Mouse (Mus musculus) adrenal gland, adult 8-10 months (tissue): ENCODE data around the gene Gprc6a. TPM values are rescaled to one million over a fixed set of nuclear protein-coding genes. Genes with fewer than 3 reads are reported as not detected.

Source experiments
- DNase-seq: peaks from one replicate; pipeline ENCODE4 v3.0.0; 2022
- total RNA-seq, 4 experiments: library from RNA; stranded (reverse); gene quantifications; 2 replicates each; pipeline ENCODE4 v1.2.4; 2022

The Gprc6a gene
- total RNA-seq, result not detected

GRCm38 (mm10) chr10:51631411-51632136 is at the start of gene Gprc6a:
Gene Gprc6a, minus strand, starts transcription at chr10:51631461.
- DNase-seq, result no peak

DNA sequence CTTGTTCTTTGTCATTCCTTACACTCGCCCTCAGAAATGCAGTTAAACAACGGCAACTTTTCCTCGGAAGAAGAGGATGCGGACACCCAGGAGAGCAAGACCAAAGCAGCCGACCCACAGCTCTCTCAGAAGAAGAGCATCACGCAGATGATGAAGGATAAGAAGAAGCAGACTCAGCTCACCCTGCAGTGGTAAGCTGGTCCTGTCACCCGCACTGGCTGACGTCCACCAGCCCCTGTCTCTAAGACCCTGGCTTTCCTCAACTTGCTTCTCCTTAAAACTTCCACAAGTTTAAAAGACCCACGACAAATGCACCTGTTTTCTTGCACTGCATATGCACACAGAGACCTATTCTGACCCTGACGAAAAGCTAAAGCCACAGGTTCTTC is 47.0 kb upstream of the Gprc6a start:
- DNase-seq, result no peak

- no peak for DNase-seq
Measured at GRCm38 (mm10) chr10:51677548-51678250, 46.4 kb upstream of the Gprc6a start, which contains the start of gene Rfx6. Gene Rfx6, plus strand, starts transcription at chr10:51677756.

DNA sequence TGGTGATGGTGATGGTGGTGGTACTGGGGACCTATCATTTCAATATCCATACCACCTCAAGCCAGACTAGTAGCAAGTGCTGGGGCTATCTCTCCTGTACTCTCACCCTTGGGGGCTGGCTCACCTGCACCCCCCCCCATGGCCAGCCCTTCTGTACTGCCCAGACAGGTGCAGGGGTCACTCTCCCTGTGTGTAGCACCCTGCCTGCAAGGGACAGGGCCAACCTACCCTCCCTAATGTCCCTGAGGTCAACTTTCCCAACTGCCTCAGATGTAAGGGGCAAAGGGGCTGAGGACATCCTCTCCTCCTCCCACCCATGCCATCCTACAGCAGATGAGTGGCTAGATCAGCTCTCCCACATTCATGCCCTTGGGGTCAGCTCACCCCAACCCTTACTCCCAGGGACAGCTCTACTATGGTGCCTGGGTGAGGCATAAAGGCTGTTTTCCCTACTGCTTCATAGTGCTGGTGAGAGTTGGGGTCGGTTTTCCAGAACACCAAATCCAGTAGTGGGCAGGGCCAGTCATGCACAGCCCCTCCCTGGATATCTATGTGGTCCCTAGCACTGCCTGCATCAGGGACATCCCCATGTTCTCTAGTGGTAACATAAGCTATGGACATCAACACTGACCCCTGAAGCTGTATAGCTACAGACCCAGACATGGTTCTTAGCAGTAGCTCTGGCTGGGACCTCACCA is 41.0 kb upstream of the Gprc6a start:
- no peak for DNase-seq

GRCm38 (mm10) chr10:51671583-51671982 is 40.3 kb upstream of the Gprc6a start:
- DNase-seq, result no peak

GRCm38 (mm10) chr10:51669334-51669733 is 38.1 kb upstream of the Gprc6a start:
- DNase-seq, result no peak

GRCm38 (mm10) chr10:51657324-51657723 is 26.1 kb upstream of the Gprc6a start:
- DNase-seq, result no peak

DNA sequence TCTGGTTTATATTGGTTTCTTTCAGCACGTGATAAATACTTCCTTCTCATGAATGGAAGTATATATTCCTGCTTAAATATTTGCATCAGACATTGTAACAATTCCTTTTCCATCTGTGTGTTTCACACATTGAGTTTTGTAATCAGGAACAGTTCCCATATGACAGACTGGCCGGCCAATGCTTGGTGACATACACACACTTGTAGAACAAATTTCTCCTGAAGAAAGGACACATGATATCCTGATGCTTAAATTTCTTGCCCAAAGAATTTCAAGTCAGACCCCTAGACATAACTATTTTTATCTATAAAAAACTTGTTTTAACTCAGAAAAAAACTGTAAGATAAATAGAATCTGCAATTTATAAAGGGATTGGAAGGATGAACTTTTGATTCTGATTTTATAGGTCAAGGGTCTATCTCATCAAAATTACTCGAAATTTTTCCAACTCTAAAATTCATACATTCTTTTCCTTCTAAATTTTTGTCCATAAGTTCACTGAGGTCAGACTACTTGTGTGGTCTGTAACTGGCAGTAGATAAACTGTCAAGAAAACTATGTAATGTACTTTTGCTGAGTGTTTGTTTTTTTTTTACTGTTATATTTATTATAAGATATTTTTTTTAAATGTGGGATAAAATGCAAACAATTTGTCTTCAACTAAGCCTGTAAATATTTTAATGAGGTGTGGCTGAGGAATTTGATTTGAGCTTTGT is 18.4 kb upstream of the Gprc6a start:
- no peak for DNase-seq

DNA sequence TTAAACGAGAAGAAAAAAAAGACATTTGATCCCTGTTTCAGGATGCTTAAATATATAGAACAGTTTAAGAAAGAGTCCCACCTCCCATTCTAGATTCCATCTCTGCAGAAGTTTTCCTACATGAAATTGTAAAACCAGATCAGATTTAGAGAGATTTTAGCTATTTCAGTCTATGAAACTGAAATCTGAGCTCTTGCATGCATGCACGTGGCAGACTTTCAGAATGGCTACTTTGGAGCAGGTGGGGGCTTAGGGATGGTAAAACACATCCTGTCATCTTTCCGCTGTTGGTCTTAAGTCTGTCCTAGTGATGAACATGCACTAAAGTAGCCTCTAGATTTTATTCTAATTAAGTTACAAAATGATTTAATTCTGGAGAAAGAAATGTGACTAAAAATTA is 10.1 kb downstream of the Gprc6a start:
- no peak for DNase-seq

- no peak for DNase-seq
Measured at GRCm38 (mm10) chr10:51620126-51620525, 11.1 kb downstream of the Gprc6a start.

DNA sequence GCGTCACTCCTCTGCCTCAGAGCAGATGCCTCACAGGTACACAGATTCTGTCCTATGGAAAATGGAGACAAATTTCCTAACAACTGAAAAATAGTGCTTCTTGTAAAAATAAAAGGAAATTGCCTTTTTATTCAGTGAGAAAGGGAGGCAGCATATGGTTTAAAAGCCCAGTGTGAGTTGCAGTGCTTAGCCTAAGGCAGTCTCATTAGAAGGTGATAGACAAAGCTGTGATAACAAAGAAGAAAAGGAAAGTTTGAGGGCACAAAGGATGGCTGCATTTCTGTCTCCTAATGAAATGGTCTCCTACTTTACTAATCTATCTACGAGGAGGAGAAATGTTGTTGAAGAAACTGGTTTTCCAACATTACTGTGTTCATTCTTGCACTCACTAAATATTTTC is 12.7 kb downstream of the Gprc6a start:
- no peak for DNase-seq

DNA sequence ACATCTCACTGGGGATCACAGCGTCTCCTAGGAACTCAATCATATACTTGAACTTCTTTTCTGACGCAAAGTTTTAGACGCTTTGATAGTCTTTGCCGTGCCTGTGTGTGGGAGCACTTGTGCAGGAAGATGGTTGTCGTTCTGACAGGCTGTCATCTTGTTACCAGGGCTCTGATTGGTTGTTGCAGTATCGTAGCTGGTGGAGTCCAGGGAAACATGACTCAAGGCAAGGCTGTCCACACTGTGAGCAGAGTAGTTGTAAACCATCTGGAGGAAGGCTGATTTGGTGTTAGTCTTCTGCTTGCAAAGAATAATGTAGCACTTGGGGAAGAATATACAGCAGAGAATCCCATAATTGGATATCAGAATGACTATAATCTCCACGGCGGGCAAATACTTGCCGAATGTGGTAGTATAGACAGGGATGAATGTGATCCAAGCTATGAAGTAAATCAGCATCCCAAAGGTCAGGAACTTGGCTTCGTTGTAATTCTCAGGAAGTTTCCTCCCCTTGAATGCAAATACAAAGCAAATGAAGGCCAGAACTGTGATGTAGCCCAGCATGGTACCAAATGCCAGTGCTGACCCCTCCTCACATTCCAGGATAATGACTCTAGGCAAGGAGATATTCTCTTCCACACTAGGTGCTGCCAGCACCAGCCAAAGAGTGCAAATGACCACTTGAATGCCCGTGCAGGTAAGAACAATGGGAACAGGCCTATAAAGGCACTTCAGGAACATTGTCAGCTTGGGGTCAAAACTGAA is 16.3 kb downstream of the Gprc6a start:
- DNase-seq, result no peak

- DNase-seq, result no peak
Measured at GRCm38 (mm10) chr10:51613421-51613820, 17.8 kb downstream of the Gprc6a start.

DNA sequence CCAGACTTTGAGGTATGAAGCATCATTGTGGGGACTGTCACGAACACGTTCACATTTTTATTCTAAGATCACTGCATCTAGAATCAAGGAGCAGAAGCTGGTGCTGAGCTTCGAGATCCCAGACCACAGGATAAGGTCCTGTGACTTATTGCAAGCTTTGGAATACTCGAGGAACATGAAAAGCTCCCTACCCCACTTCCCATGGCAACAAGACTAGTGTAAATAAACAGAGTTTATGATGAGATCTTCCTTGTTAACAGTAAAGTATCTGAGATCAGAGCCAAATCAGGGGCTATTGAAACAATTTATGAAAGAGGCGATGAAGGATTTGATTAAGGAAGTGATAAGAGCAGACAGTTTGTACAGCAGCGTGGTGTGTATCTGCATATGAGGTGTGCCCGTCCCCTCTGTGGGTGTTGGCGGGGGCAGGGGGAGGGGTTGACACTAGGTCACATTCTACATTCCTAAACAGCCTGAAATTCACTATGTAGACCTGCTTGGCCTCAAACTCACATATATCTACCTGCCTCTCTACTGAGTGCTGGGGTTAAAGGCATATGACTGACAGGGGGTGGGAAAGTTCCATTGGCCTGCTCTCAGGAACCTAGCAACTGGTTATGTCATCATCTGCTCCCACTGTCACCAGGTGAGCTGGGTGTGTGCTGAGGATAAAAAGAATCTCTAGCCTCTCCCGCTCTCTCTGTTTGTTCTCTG is 19.1 kb downstream of the Gprc6a start:
- DNase-seq, result no peak

DNA sequence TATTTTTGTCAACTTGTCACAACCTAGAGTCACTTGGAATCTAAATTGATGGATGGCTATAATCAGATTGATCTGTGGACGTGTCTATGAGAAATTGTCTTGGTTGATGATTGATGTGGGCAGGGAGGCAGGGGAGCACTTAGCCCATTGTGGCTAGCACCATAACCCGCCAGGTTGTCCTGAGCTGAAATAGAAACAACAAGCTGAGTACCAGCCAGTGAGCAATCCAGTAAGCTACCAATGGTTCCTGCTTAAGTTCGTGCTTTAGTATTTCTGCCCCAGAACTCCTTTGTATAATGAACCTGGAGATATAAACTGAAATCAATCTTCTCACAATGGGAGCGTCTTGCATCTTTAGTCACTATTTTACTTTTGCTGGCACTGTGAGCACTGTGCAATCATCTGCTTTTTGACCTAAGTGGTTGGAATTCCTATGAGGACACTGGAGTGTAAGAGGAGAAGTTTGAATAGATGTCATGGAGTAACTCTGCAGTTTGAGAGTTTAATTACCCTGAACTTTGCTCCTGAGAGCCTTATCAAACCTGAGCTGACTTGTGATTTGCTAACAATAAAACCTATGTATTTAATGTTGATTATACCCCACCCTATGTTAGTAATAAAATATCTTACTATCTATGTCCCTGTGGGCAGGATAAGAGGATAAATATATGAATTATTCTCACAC is 21.4 kb downstream of the Gprc6a start:
- no peak for DNase-seq

- no peak for DNase-seq
Measured at GRCm38 (mm10) chr10:51596928-51597635, 34.2 kb downstream of the Gprc6a start.

- DNase-seq, result no peak
Measured at GRCm38 (mm10) chr10:51595001-51595931, 36.0 kb downstream of the Gprc6a start.

DNA sequence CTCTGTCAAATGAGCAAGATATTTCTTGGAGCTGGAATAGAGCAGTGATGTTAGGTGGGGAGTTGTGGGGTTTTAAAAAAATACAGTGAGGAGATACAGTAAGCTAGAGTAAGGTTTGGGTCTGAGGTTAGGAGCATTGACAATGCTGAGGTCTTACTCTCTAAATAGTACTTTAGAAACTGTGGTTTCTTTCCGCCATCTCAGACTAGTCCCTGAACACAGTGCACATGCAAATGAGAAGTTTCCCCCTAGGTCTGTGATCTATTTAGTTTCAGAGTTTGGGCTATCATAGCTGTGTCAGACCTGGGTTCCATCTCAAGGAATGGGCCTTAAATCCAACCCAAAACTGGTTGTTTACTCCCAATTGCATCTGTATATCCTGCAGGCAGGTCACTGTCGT is 39.7 kb downstream of the Gprc6a start:
- no peak for DNase-seq

- no peak for DNase-seq
Measured at GRCm38 (mm10) chr10:51590139-51590574, 41.1 kb downstream of the Gprc6a start, which contains the start of gene Fam162b. Gene Fam162b, minus strand, starts transcription at chr10:51590517.
